Mouse (Mus musculus) left cerebral cortex, postnatal 14 days (tissue): ENCODE data around the gene Crabp2. TPM values are rescaled to one million over a fixed set of nuclear protein-coding genes. Genes with fewer than 3 reads are reported as not detected.

Source experiments
- DNase-seq, 2 experiments: peaks; one replicate each; pipeline ENCODE4 v3.0.0; 2021 to 2022; ENCODE audit warnings: low spot score in 2 of 2, mixed read lengths in 1 of 2
- intact Hi-C: fragments of 180-260 bp; cut with DNase I; formaldehyde crosslinking; loops from one replicate; pipeline ENCODE4 v1.15.1; 2025
- total RNA-seq, 2 experiments: library from RNA; stranded (reverse); gene quantifications; 2 replicates each; pipeline ENCODE4 v1.2.3; 2021

Gene Crabp2
- total RNA-seq, 2 experiments from 2014 or later: 5.4 to 5.9 TPM

- intact Hi-C loops: no loop called here
- DNase-seq: no peak
These were observed 31.0 kb downstream of the Crabp2 start for GRCm38 (mm10) chr3:87979493-87979892.

- no peak for DNase-seq
- intact Hi-C loops: loop anchor here (10.0 kb wide), 1 partner anchor 45 kb away; the partner anchor contains the start of genes Isg20l2 and Rrnad1
These were observed 31.6 kb downstream of the Crabp2 start for GRCm38 (mm10) chr3:87980085-87980484.

GRCm38 (mm10) chr3:87980728-87981127 is 32.3 kb downstream of the Crabp2 start:
- DNase-seq: no peak
- intact Hi-C loops: loop anchor here (10.0 kb wide), 1 partner anchor 46 kb away; the partner anchor contains the start of genes Isg20l2 and Rrnad1

- intact Hi-C loops: loop anchor here (10.0 kb wide), 1 partner anchor 46 kb away; the partner anchor contains the start of genes Isg20l2 and Rrnad1
- no peak for DNase-seq
These were observed 32.8 kb downstream of the Crabp2 start for GRCm38 (mm10) chr3:87981214-87981760.

GRCm38 (mm10) chr3:87981894-87982835 is 33.7 kb downstream of the Crabp2 start:
- DNase-seq: no peak
- intact Hi-C loops: loop anchor here (10.0 kb wide), 1 partner anchor 47 kb away; the partner anchor contains the start of genes Isg20l2 and Rrnad1

DNA sequence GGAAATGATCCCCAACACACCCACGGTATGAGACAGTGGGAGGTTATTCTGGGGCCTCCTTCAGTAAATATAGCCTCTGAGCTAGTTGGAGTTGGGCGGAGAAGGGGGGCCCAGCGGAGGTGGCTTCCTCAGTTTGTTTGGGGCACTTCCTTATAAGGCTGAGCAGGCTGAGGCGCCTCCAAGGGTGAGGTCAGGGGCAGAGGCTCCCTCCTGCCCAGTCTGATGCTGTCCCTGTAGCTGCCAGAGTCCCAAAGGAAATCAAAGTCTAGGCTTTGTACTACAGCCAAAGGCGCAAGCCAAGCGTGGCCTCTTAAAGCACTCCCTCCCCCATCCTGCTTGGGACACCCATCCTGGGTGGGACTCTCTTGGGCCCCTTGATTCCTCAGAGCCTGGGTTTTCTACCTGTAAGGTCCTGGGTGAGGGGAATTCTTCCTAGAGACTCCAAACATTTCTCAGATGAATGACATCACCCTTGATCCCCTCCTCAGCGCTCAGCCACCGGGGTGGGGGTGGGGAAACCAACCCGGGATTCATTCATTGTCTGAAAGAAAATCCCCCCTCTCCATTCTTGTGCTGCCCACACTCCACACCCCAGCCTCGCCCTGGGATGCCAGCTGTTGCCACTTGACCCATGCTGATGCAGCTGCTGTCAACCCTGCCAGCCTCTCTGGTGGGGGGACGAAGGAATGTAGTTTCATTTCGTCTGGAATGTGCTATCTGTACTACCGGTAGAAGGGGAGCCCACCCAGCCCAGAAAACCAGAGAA is 34.6 kb downstream of the Crabp2 start:
- no peak for DNase-seq
- intact Hi-C loops: loop anchor here (10.0 kb wide), 1 partner anchor 48 kb away; the partner anchor contains the start of genes Isg20l2 and Rrnad1

DNA sequence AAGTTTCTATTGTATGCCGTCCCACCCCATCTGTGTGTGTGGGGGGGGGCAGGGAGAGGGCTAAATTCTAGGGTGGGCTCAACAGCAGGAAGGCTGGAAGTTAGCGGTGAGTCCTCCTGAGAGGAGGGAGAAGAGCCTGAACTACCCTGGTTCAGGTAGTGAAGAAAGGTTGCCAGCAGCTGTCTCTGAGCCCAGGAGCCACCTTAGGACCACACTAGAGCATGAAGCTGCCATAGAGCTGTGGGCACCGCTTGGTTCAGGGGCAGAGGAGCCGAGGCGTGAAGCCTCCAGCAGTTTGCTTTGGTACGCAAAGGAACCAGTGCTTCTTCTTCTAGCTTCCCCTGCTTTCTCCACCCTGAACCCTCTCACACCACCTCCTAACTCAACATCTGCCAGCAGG is 35.2 kb downstream of the Crabp2 start:
- intact Hi-C loops: loop anchor here (10.0 kb wide), 1 partner anchor 49 kb away; the partner anchor contains the start of genes Isg20l2 and Rrnad1

DNA sequence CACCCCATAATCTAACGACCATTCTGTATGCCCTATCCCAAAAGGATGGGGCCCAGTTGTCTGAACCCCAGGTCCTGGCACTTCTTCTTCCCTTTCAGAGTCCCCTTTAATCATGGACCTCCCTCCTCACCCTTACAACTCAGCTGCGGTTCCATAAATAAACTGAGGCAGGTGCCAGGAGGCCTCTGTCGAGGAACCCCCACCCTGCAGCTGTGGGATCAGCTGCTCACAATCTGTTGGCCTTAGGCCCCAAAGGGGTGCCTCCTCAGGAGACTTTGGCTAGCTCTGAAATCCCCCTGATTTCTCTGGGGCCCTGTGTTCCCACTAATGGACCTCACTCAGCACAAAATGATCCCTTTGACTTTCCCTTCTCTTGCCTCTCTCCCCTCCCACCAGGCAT is 35.6 kb downstream of the Crabp2 start:
- intact Hi-C loops: loop anchor here (10.0 kb wide), 1 partner anchor 49 kb away; the partner anchor contains the start of genes Isg20l2 and Rrnad1

More for the DNA sequence above, 35.2 kb downstream of the Crabp2 start:
- DNase-seq: no peak

GRCm38 (mm10) chr3:87985505-87986320 is 37.2 kb downstream of the Crabp2 start:
- DNase-seq: no peak
- intact Hi-C loops: loop anchor here (2.0 to 10.0 kb wide), 2 partner anchors 15 to 51 kb away; partner anchors contain the start of genes Isg20l2, Nes and Rrnad1

More for the DNA sequence above, 35.6 kb downstream of the Crabp2 start:
- DNase-seq: no peak

GRCm38 (mm10) chr3:87986868-87987267 is 38.4 kb downstream of the Crabp2 start:
- peak; percentile 94 to 98 for DNase-seq
- intact Hi-C loops: loop anchor here (2.0 to 10.0 kb wide), 2 partner anchors 16 to 52 kb away; partner anchors contain the start of genes Isg20l2, Nes and Rrnad1

GRCm38 (mm10) chr3:87987633-87988032 is 39.2 kb downstream of the Crabp2 start:
- intact Hi-C loops: loop anchor here (2.0 to 10.0 kb wide), 2 partner anchors 17 to 53 kb away; partner anchors contain the start of genes Isg20l2, Nes and Rrnad1
- DNase-seq: no peak

GRCm38 (mm10) chr3:87988068-87988467 is 39.6 kb downstream of the Crabp2 start:
- intact Hi-C loops: loop anchor here (10.0 kb wide), 1 partner anchor 53 kb away; the partner anchor contains the start of genes Isg20l2 and Rrnad1
- DNase-seq: no peak

GRCm38 (mm10) chr3:87989935-87990334 is 41.5 kb downstream of the Crabp2 start:
- intact Hi-C loops: loop anchor here (10.0 kb wide), 1 partner anchor 55 kb away; the partner anchor contains the start of genes Isg20l2 and Rrnad1
- no peak for DNase-seq

DNA sequence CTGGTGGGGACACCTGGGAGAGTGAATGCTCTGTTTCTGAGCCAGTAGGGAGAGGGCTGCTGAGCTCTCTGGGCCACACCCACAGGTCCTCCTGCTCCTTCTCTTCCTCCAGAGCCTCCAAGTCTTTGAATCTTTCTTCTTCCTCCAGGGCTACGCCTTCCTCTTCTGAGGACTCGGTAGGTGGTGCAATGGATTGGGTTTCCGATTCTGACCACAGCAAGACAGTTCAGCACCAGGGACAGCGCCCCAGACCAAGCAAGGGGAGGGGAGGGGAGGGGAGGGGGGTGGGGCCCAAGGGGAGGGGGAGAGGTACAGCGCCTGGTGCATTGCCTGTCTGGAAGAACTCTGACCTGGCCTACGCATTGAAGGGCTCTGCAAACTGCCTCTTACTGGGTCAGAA is 45.0 kb downstream of the Crabp2 start:
- intact Hi-C loops: no loop called here
- DNase-seq: no peak

GRCm38 (mm10) chr3:87995331-87995730 is 46.9 kb downstream of the Crabp2 start:
- intact Hi-C loops: no loop called here
- no peak for DNase-seq

- intact Hi-C loops: no loop called here
- no peak for DNase-seq
These were observed 47.9 kb downstream of the Crabp2 start for GRCm38 (mm10) chr3:87996401-87996800.

- intact Hi-C loops: no loop called here
These were observed 48.6 kb downstream of the Crabp2 start for GRCm38 (mm10) chr3:87996971-87997614.

More at GRCm38 (mm10) chr3:87996971-87997614, 48.6 kb downstream of the Crabp2 start:
- DNase-seq: no peak
